Comparison of ENCODE assay signal across 9 mouse cellular contexts in genomic region chr14:24793375-24794285, GRCm38 (mm10).
DNase-seq lines count a peak whose midpoint lies in the region; ATAC-seq lines count a peak whose summit lies in the region.
"Had no signal": no experiment of that assay in that cellular context is flagged by ENCODE, and none has a peak within 500 bp of the region (broad histone marks: within the 10 kb centered on the region; RNA-seq: fewer than 3 reads in every experiment).

No protein-coding gene starts in this region.

- peak overlapping the region; percentile 39; the same call in 1 of the 2 replicates for H3K27ac ChIP-seq in heart, embryonic 15.5 days

- no peaks in the 10 kb centered on the region for H3K27me3 ChIP-seq in heart, embryonic 15.5 days

- ATAC-seq in heart, embryonic 15.5 days (replicated peaks; ENCODE audit: insufficient number of reproducible peaks, insufficient read depth, low FRiP score, low read depth) = peak; percentile 58

- DNase-seq in adrenal gland, postnatal 10 days = peak; percentile 30
- no peak for DNase-seq in adrenal gland, postnatal 25 days
- peak; percentile 53 for DNase-seq in right cerebral cortex, postnatal 4 days
- DNase-seq in right cerebral cortex, postnatal 25 days = no peak
- peak; percentile 52 to 79 for DNase-seq in lung, postnatal 4 days
- no peak for DNase-seq in thymus, postnatal 0 days (ENCODE audit: low spot score)
- DNase-seq in natural killer cell, adult 2 months (ENCODE audit: low spot score in 2 of 2) = no peak

- H3K9me3 ChIP-seq in heart, embryonic 15.5 days (replicated peaks) = no peaks in the 10 kb centered on the region

- WGBS in heart, embryonic 15.5 days = 54% methylated on average over 10 of the region's 10 CpGs

- H3K4me1 ChIP-seq in heart, embryonic 15.5 days (replicated peaks) = no peaks in the 10 kb centered on the region
- H3K4me1 ChIP-seq: megakaryocyte, embryonic 14.5 days had no signal

- H3K4me2 ChIP-seq in heart, embryonic 15.5 days = no peak overlapping the region

- no peak overlapping the region for H3K4me3 ChIP-seq in heart, embryonic 15.5 days
- H3K4me3 ChIP-seq: megakaryocyte, embryonic 14.5 days had no signal

- H3K9ac ChIP-seq in heart, embryonic 15.5 days = no peak overlapping the region

- no peaks in the 10 kb centered on the region for H3K36me3 ChIP-seq in heart, embryonic 15.5 days

Comparison
In these comparisons a context has a peak if more than half of its experiments do, and no peak if none do; other contexts are left out.
1. DNase-seq: peak in adrenal gland, postnatal 10 days (single experiment), right cerebral cortex, postnatal 4 days (single experiment) and lung, postnatal 4 days (2 of 2); none in adrenal gland, postnatal 25 days (single experiment), right cerebral cortex, postnatal 25 days (single experiment), thymus, postnatal 0 days (single experiment) and natural killer cell, adult 2 months (0 of 2).